Mouse (Mus musculus) kidney, postnatal 36 days (tissue): ENCODE measurements around the gene Nme4.

Experiments used
- DNase-seq, 2 experiments: peaks; one replicate each; pipeline ENCODE4 v3.0.0; 2021 to 2022; ENCODE audit warnings: mixed read lengths in 2 of 2

Gene Nme4

GRCm38 (mm10) chr17:26114061-26114460 lies 18.7 kb upstream of the Nme4 start:
- DNase-seq = peak; percentile 72 to 80

- DNase-seq = peak; percentile 84 to 92
Measured at GRCm38 (mm10) chr17:26113181-26113948, 18.0 kb upstream of the Nme4 start, which contains the start of gene Tmem8. Gene Tmem8, plus strand, starts transcription at chr17:26113299.

- DNase-seq = no peak
Measured at GRCm38 (mm10) chr17:26112751-26113150, 17.3 kb upstream of the Nme4 start.

DNA sequence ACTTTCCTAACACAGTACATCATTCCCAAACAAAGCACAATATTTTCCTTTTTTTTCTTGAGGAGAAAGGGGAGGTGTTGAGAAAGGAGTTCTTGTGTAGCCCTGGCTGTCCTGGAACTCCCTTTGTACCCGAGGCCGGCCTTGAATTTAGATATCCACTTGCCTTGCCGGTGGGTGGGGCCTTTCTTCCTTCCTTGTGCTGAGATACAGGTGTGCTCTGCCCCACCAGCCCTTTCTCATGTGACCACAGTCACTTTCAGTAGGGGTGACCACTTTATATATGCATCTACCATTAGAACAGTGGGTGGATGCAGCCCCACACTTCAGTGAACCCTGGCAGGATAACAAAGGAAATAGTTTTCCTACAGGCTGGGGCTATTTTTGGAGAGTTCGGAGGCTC lies 16.3 kb upstream of the Nme4 start:
- DNase-seq = no peak

- no peak for DNase-seq
Measured at GRCm38 (mm10) chr17:26111024-26111423, 15.6 kb upstream of the Nme4 start.

- DNase-seq = no peak
Measured at GRCm38 (mm10) chr17:26110156-26110555, 14.8 kb upstream of the Nme4 start.

- no peak for DNase-seq
Measured at GRCm38 (mm10) chr17:26105619-26106018, 10.2 kb upstream of the Nme4 start.

GRCm38 (mm10) chr17:26101478-26101877 lies 6.1 kb upstream of the Nme4 start:
- peak; percentile 77 to 89 for DNase-seq

- no peak for DNase-seq
Measured at GRCm38 (mm10) chr17:26100166-26100565, 4.8 kb upstream of the Nme4 start.

DNA sequence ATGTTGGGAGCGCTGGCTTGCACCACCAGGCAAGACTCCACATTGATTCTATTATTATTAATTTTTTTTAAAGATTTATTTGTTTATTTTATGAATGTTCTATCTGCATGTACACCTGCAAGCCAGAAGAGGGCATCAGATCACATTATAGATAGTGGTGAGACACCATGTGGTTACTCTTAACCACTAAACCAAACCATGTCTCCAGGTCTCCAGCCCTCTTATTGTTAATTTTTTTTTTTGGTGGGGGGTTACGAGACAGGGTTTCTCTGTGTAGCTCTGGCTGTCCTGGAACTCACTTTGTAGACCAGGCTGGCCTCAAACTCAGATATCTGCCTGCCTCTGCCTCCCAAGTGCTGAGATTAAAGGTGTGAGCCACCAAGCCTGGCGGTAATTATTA lies 3.9 kb upstream of the Nme4 start:
- DNase-seq = peak in 1 of 2 experiments; percentile 51

DNA sequence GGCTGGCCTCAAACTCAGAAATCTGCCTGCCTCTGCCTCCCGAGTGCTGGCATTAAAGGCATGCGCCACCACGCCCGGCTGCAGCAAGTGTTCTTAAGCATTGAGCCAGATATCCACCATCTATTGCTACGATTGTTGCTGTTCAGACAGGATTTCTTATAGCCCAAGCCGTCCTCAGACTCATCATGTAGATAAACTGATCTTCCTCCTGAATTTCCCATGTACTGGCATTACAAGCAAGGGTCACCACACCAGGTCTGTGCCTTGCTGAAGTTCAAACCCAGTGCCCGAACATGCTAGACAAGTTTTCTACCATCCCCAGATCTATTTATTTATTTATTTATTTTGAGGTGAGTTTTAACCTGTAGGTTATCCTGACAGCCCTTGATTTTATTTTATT lies 3.1 kb upstream of the Nme4 start:
- DNase-seq = no peak

DNA sequence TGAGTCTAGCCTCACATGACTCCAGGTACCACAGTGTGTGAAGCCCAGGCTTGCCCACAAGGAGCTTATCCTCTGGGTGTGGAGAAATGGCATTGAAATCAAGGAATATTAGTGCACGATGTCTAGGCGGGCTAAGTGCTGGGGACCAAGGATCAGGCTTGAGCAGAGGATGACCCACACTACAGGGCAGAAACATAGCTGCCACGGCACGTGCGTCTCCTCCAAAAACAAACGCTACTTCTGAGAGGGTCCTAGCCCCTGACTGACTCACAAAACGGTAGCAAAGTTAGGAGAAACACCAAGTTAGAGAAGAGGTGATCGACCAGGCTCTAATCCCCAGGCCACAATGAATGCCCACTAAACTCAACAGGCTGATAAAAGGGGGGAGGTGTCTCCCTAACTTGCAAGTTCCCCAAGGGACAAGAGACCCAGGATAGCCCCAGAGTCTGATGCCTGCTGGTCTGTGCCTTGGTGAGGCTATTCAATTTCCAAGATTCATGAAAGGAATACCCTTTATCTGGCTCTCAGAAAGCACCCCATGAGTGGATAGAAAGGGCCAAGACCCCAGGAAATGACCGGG lies 781 bp downstream of the Nme4 start:
- DNase-seq = no peak

DNA sequence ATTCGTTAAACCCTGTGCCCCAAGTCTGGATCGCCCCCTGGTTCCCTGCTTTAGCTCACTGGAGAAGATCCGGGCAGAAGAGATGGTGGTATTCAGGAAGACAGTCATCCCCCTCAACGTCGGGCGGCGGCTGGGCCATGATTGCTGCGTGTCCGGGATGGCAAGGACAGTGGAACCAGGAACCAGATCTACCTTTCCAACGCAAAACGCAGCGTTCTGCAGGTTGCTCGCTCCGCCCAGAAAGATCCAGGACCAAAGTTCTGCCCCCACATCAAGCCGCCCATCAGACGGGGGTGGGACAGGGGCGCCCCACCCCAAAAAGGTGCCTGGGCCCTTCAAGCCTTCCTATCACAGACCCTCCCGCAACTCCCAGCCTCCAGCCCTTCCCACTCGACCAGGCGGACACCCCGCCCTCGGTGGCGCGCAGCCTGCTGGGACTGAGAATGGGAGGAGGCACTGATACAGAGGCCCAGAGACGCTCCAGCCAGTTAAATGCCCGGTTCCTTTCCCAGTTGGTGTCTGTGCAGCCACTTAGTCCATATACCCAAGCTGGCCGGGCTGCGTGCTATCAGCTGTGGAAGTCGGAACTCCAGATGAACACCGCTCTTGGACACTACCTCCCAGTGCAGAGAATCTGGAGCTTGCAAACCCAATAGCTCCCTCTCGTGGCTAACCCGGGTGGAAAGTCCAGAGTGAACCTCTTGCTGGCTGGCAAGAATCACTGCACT lies 5.3 kb downstream of the Nme4 start, which contains the start of gene Decr2:
Gene Decr2, minus strand, starts transcription at position 433 of the 728 bp plus-strand sequence.
- DNase-seq = peak; percentile 93 to 94

DNA sequence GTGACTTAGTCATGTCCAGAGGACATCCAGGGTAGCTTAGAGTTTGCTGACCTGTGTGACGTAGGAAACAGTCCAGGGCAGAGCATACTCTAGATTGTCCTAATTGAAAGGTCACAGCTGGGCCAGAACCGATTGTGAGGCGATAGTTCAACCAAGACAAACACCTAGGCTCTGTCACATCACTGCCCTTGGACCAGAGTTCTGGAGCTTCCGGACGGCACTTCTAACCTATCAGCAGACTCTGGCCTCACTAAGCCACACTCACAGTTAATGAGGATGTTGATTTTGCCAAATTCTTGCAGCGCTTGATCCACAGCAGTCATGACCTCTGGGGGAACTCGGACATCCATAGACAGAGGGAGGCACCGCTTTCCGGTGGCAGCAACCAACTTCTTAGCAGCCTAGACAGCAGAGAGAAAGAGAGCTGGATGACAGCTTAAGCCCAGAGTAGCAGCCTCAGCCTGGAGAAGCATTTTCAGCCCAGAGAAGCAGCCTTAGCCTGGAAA lies 8.3 kb downstream of the Nme4 start:
- DNase-seq = no peak

DNA sequence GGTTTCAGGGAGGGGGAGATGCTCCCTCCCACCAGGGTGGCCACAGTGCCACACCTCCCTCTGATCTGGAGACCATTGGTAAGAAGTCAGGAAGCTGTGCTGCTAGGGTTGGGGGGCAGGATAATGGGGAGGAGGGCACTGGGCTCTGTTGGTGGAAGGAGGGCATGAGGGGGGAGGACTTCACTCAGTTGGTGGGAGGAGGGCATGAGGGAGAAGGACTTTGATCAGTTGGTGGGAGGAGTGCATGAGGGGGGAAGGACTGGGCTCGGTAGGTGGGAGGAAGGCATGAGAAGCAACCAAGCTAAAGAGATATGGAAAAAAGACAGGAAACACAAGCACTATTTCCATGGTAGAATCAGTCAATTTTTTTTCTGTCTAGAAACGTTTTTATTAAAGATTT lies 14.5 kb downstream of the Nme4 start:
- no peak for DNase-seq

- no peak for DNase-seq
Measured at GRCm38 (mm10) chr17:26078851-26079250, 16.6 kb downstream of the Nme4 start.

- DNase-seq = no peak
Measured at GRCm38 (mm10) chr17:26075246-26075645, 20.2 kb downstream of the Nme4 start.

GRCm38 (mm10) chr17:26070136-26070535 lies 25.3 kb downstream of the Nme4 start:
- DNase-seq = no peak

- DNase-seq = peak; percentile 88 to 93
Measured at GRCm38 (mm10) chr17:26068831-26069739, 26.3 kb downstream of the Nme4 start, which contains the start of gene Rab11fip3. Gene Rab11fip3, minus strand, starts transcription at chr17:26069555.

DNA sequence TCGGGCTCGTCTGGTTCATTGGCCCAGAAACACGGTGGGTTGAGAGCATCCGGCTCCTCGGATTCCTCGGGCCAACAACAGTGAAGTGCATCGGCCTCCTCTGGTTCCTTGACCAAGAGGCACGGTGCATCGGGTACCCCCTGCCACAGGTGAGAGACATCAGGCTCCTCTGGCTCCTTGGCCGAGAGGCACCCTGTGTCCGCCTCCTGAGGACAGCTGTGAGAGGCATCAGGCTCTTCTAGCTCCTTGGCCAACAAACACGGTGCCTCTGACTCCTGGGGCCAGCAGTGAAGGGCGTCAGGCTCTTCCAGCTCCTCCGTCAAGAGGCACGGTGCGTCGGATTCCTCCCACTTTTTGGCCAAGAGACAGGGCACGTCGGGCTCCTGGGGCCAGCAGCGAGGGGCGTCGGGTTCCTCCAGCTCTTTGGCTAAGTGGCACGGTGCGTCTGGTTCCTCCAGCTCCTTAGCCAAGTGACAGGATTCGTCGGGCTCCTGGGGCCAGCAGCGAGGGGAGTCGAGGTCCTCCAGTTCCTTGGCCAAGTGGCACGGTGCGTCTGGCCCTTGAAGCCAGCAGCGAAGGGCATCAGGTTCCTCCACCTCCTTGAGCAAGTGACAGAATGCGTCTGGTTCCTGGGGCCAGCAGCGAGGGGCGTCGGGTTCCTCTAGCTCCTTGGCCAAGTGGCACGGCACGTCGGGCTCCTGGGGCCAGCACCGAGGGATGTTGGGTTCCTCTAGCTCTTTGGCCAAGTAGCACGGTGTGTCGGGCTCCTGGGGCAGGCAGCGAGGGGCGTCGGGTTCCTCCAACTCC lies 27.2 kb downstream of the Nme4 start:
- DNase-seq = peak in 1 of 2 experiments; percentile 32

- no peak for DNase-seq
Measured at GRCm38 (mm10) chr17:26066488-26067020, 28.8 kb downstream of the Nme4 start.
